Mouse (Mus musculus): ENCODE data around the gene Acss1. TPM values are rescaled to one million over a fixed set of nuclear protein-coding genes. Genes with fewer than 3 reads are reported as not detected.

The Acss1 gene
- polyA plus RNA-seq, 1 experiment from 2014 or later = 8.4 TPM

GRCm38 (mm10) chr2:150579628-150580027 lies 88.7 kb downstream of the Acss1 start:
- peaks cover 26% of the 10 kb centered on the region for H3K36me3 ChIP-seq (ENCODE audit: control insufficient read depth, insufficient read depth, low read length)
- no peaks in the 10 kb centered on the region for H3K4me1 ChIP-seq (ENCODE audit: control insufficient read depth in 2 of 2, insufficient read depth in 2 of 2, low read length in 2 of 2)
- WGBS = 75% methylated on average over 1 of the region's 1 CpGs
- no peak overlapping the region for H3K27ac ChIP-seq (replicated peaks in 1 of 2; ENCODE audit: control insufficient read depth in 1 of 2, insufficient read depth in 1 of 2, low read depth in 2 of 2, low read length in 2 of 2)
- no peak overlapping the region for H3K4me2 ChIP-seq (ENCODE audit: low read length)
- no peaks in the 10 kb centered on the region for H3K27me3 ChIP-seq (ENCODE audit: control insufficient read depth, insufficient read depth, low read length)
- ATAC-seq (ENCODE audit: insufficient number of reproducible peaks, insufficient read depth, low FRiP score, low read depth) = no peak
- H3K9ac ChIP-seq (ENCODE audit: low read length) = no peak overlapping the region
- no peak overlapping the region for H3K4me3 ChIP-seq (ENCODE audit: control insufficient read depth in 1 of 2, insufficient read depth in 1 of 2, low read depth in 1 of 2, low read length in 2 of 2)
- H3K9me3 ChIP-seq (ENCODE audit: control insufficient read depth, low read length) = no peaks in the 10 kb centered on the region

DNA sequence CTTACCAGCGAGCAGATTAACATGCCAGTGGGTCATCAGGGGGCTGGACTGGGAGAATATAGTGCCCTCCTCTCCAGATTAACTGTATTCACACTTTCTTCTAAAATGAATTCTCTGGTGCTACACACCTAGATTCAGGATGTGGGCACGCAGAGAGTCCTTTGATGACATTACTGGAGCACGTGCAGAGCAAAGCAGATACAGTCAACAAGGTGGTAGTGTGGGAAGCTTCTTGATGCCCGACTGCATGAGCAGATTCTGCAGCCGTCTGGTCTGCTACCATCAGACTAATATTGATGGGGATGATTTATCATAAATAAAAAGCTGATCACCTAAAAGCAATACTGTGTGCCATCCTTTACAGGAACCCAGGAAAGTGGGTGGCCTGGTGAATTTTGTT lies 89.7 kb downstream of the Acss1 start:
- Histone ChIP-seq H3K4me1 (ENCODE audit: control insufficient read depth in 2 of 2, insufficient read depth in 2 of 2, low read length in 2 of 2) (no peaks in the 10 kb centered on the region), H3K4me3 (ENCODE audit: control insufficient read depth in 1 of 2, insufficient read depth in 1 of 2, low read depth in 1 of 2, low read length in 2 of 2) (no peak overlapping the region), H3K9me3 (ENCODE audit: control insufficient read depth, low read length) (no peaks in the 10 kb centered on the region), H3K27ac (replicated peaks in 1 of 2; ENCODE audit: control insufficient read depth in 1 of 2, insufficient read depth in 1 of 2, low read depth in 2 of 2, low read length in 2 of 2) (no peak overlapping the region), H3K36me3 (ENCODE audit: control insufficient read depth, insufficient read depth, low read length) (peaks cover 16% of the 10 kb centered on the region), H3K9ac (ENCODE audit: low read length) (no peak overlapping the region), H3K27me3 (ENCODE audit: control insufficient read depth, insufficient read depth, low read length) (no peaks in the 10 kb centered on the region), H3K4me2 (ENCODE audit: low read length) (no peak overlapping the region)
- ATAC-seq (ENCODE audit: insufficient number of reproducible peaks, insufficient read depth, low FRiP score, low read depth) = no peak
- WGBS = 77% methylated on average over 5 of the region's 5 CpGs

DNA sequence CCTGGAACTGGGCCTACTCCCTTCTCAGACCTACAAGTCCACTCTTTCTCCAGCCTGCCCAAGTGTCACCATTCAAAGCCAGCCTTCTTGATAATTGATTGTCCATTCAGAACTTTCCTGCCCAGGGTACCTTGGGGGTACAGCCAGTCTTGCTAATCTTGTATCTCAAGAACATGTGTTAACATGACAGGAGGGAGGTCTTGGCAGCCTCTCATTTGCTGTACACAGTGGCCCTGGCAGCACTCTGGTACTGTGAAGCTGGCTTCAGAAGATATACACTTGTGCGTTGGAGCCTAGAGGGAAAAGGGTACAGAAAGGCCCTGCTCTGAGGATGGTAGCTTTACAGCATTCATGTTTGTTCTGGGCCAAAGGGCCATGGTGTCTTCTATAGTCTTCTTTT lies 92.0 kb downstream of the Acss1 start:
- H3K4me3 ChIP-seq (ENCODE audit: control insufficient read depth in 1 of 2, insufficient read depth in 1 of 2, low read depth in 1 of 2, low read length in 2 of 2) = no peak overlapping the region
- H3K9ac ChIP-seq (ENCODE audit: low read length) = no peak overlapping the region
- H3K27me3 ChIP-seq (ENCODE audit: control insufficient read depth, insufficient read depth, low read length) = no peaks in the 10 kb centered on the region
- H3K4me1 ChIP-seq (ENCODE audit: control insufficient read depth in 2 of 2, insufficient read depth in 2 of 2, low read length in 2 of 2) = no peaks in the 10 kb centered on the region
- H3K27ac ChIP-seq (replicated peaks in 1 of 2; ENCODE audit: control insufficient read depth in 1 of 2, insufficient read depth in 1 of 2, low read depth in 2 of 2, low read length in 2 of 2) = no peak overlapping the region
- H3K36me3 ChIP-seq (ENCODE audit: control insufficient read depth, insufficient read depth, low read length) = 0 out of 2 replicates have a peak, but pooled peaks cover 3% of the 10 kb centered on the region
- H3K4me2 ChIP-seq (ENCODE audit: low read length) = no peak overlapping the region
- ATAC-seq (ENCODE audit: insufficient number of reproducible peaks, insufficient read depth, low FRiP score, low read depth) = no peak
- no peaks in the 10 kb centered on the region for H3K9me3 ChIP-seq (ENCODE audit: control insufficient read depth, low read length)
- 96% methylated on average over 1 of the region's 1 CpGs for WGBS

- Histone ChIP-seq H3K4me2 (ENCODE audit: low read length) (no peak overlapping the region), H3K4me1 (ENCODE audit: control insufficient read depth in 2 of 2, insufficient read depth in 2 of 2, low read length in 2 of 2) (no peaks in the 10 kb centered on the region), H3K4me3 (ENCODE audit: control insufficient read depth in 1 of 2, insufficient read depth in 1 of 2, low read depth in 1 of 2, low read length in 2 of 2) (no peak overlapping the region), H3K36me3 (ENCODE audit: control insufficient read depth, insufficient read depth, low read length) (no peaks in the 10 kb centered on the region), H3K27ac (replicated peaks in 1 of 2; ENCODE audit: control insufficient read depth in 1 of 2, insufficient read depth in 1 of 2, low read depth in 2 of 2, low read length in 2 of 2) (no peak overlapping the region), H3K9ac (ENCODE audit: low read length) (no peak overlapping the region), H3K9me3 (ENCODE audit: control insufficient read depth, low read length) (no peaks in the 10 kb centered on the region), H3K27me3 (ENCODE audit: control insufficient read depth, insufficient read depth, low read length) (no peaks in the 10 kb centered on the region)
- ATAC-seq (ENCODE audit: insufficient number of reproducible peaks, insufficient read depth, low FRiP score, low read depth) = no peak
- WGBS = 90% methylated on average over 3 of the region's 3 CpGs
Measured at GRCm38 (mm10) chr2:150572463-150572862, 95.8 kb downstream of the Acss1 start.

DNA sequence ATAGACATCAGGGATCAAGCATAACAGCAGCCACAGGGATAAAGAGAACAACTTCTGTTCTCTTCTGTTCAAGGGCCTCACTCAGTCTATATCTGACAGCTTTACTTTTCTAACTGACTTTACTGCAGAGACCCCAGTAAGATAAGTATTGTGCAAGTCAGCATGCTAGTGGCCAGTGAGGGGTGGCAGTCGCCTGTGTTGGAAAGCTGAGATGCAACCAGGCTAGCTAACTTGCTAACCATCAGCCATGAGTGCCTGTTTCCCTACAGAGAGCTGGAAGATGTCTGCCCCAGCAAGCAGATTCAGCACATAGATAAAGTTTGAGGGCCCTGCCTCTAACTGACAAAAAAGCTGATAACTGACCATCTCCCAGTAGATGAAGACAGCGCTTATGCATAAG lies 97.5 kb downstream of the Acss1 start:
- no peak for ATAC-seq (ENCODE audit: insufficient number of reproducible peaks, insufficient read depth, low FRiP score, low read depth)
- Histone ChIP-seq H3K4me3 (ENCODE audit: control insufficient read depth in 1 of 2, insufficient read depth in 1 of 2, low read depth in 1 of 2, low read length in 2 of 2) (no peak overlapping the region), H3K27ac (replicated peaks in 1 of 2; ENCODE audit: control insufficient read depth in 1 of 2, insufficient read depth in 1 of 2, low read depth in 2 of 2, low read length in 2 of 2) (no peak overlapping the region), H3K36me3 (ENCODE audit: control insufficient read depth, insufficient read depth, low read length) (no peaks in the 10 kb centered on the region), H3K27me3 (ENCODE audit: control insufficient read depth, insufficient read depth, low read length) (no peaks in the 10 kb centered on the region), H3K4me1 (ENCODE audit: control insufficient read depth in 2 of 2, insufficient read depth in 2 of 2, low read length in 2 of 2) (no peaks in the 10 kb centered on the region), H3K9me3 (ENCODE audit: control insufficient read depth, low read length) (no peaks in the 10 kb centered on the region), H3K9ac (ENCODE audit: low read length) (no peak overlapping the region), H3K4me2 (ENCODE audit: low read length) (no peak overlapping the region)
- WGBS = 77% methylated on average over 2 of the region's 2 CpGs

- no peak within 1 kb of the TSS for H3K4me3 ChIP-seq (ENCODE audit: control insufficient read depth in 1 of 2, insufficient read depth in 1 of 2, low read depth in 1 of 2, low read length in 2 of 2)
- H3K9ac ChIP-seq (ENCODE audit: low read length) = no peak within 1 kb of the TSS
- no peaks in the 10 kb centered on the region for H3K4me1 ChIP-seq (ENCODE audit: control insufficient read depth in 2 of 2, insufficient read depth in 2 of 2, low read length in 2 of 2)
- no peaks in the 10 kb centered on the region for H3K36me3 ChIP-seq (ENCODE audit: control insufficient read depth, insufficient read depth, low read length)
- no peak for ATAC-seq (ENCODE audit: insufficient number of reproducible peaks, insufficient read depth, low FRiP score, low read depth)
- H3K27me3 ChIP-seq (ENCODE audit: control insufficient read depth, insufficient read depth, low read length) = no peaks in the 10 kb centered on the region
- no peaks in the 10 kb centered on the region for H3K9me3 ChIP-seq (ENCODE audit: control insufficient read depth, low read length)
- no peak within 1 kb of the TSS for H3K27ac ChIP-seq (replicated peaks in 1 of 2; ENCODE audit: control insufficient read depth in 1 of 2, insufficient read depth in 1 of 2, low read depth in 2 of 2, low read length in 2 of 2)
- H3K4me2 ChIP-seq (ENCODE audit: low read length) = no peak within 1 kb of the TSS
- WGBS = 48% methylated on average over 11 of the region's 11 CpGs
Measured at GRCm38 (mm10) chr2:150569847-150570590, 98.3 kb downstream of the Acss1 start, which contains the start of gene Cst7. Gene Cst7, plus strand, starts transcription at chr2:150570415.

Other genes with a start within 250 kb of the Acss1 start
- gene Zfp442, start 217.0 kb downstream of the Acss1 start, polyA plus RNA-seq (2014; fragmentation: Nextera tagmentation; extraction: Ambion mirVana) = 3.4 and 4.4 TPM in 2 replicates
- gene Zfp345, start 183.4 kb downstream of the Acss1 start, polyA plus RNA-seq (2014; fragmentation: Nextera tagmentation; extraction: Ambion mirVana) = 0.07 and 0.08 TPM in 2 replicates
- not detected in 2 replicates for gene Cst7, start 98.1 kb downstream of the Acss1 start, polyA plus RNA-seq (2014; fragmentation: Nextera tagmentation; extraction: Ambion mirVana)
- gene Apmap, start 59.9 kb downstream of the Acss1 start, polyA plus RNA-seq (2014; fragmentation: Nextera tagmentation; extraction: Ambion mirVana) = 26.6 and 27.4 TPM in 2 replicates
- gene Vsx1, start 20.9 kb upstream of the Acss1 start, polyA plus RNA-seq (2014; fragmentation: Nextera tagmentation; extraction: Ambion mirVana) = not detected in 2 replicates
- 18.5 and 18.6 TPM in 2 replicates for gene Entpd6, start 80.5 kb upstream of the Acss1 start, polyA plus RNA-seq (2014; fragmentation: Nextera tagmentation; extraction: Ambion mirVana)
- 161 and 199 TPM in 2 replicates for gene Pygb, start 118.2 kb upstream of the Acss1 start, polyA plus RNA-seq (2014; fragmentation: Nextera tagmentation; extraction: Ambion mirVana)
- gene Abhd12, start 236.2 kb upstream of the Acss1 start, polyA plus RNA-seq (2014; fragmentation: Nextera tagmentation; extraction: Ambion mirVana) = 44.1 and 46.4 TPM in 2 replicates
- 28.2 and 30.9 TPM in 2 replicates for gene Gins1, start 236.9 kb upstream of the Acss1 start, polyA plus RNA-seq (2014; fragmentation: Nextera tagmentation; extraction: Ambion mirVana)

Data from heart, embryonic 14.5 days (tissue).